Mouse (Mus musculus): ENCODE results near the gene Ugt1a7c.
"Not testable (repeated sequence)": the region's sequence is repeated elsewhere in the genome, so short reads cannot be mapped to it uniquely, and the experiment has no call there.

DNA sequence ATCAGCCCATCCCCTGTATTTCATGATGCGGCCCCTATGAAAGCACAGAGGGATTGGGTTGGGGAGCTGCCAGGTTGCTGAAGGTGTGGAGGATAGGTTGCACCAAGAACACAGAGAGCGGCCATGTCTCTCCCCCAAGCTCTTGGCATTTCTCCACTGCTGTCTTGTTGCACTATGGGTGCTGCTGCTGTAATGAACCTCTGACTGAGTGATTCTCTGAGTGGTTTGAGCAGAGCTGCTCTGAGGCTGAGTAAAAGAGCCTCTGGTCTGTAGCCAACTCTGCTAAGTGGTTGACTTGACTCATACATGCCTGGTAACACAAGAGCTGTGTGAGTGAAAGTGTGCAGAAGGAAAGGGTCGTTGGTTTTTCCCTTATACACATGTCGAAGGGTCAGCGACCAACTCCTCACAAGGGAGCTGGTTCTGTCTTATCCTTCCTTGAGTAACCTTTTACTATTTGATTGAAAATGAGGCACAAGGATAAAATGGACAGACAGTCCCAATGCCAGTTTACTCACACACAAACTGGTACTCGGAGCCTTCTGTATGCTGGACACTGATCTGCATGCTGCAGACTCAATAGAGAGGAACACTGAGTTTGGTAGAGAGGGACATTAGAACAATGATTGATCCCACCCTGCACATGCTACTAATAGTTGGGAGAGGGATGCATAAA lies 40.5 kb downstream of the Ugt1a7c start:
- TF ChIP-seq POLR2A (IDR thresholded peaks at IDR 0.05; ENCODE audit: control insufficient read depth, extremely low read depth, insufficient read depth, low read length, poor library complexity); CTCF (IDR thresholded peaks at IDR 0.05; ENCODE audit: borderline replicate concordance, control insufficient read depth, extremely low read depth, insufficient read depth, low read length, poor library complexity): not testable (repeated sequence)

Measured in thymus, adult 2 months (tissue).